Mouse (Mus musculus) liver, adult 2 months (tissue): ENCODE results near the gene Syce2. TPM values are rescaled to one million over a fixed set of nuclear protein-coding genes. Genes with fewer than 3 reads are reported as not detected.

Experiments
- DNase-seq: peaks from one replicate; pipeline ENCODE4 v3.0.0-alpha.2; 2011; ENCODE audit warnings: low read depth, low spot score; ENCODE audit errors: extremely low read depth
- H3K27ac ChIP-seq: fragments of 200-500 bp; replicated peaks from 2 replicates; pipeline ENCODE4 v1.5.1; 2012; ENCODE audit warnings: low read depth, mild to moderate bottlenecking, control low read depth, inconsistent platforms, low read length; ENCODE audit not compliant: insufficient read depth
- H3K27me3 ChIP-seq: fragments of 200-500 bp; 2 replicates; pipeline ENCODE4 v1.6.1; 2012; ENCODE audit warnings: mild to moderate bottlenecking, moderate library complexity, low read length, inconsistent platforms; ENCODE audit not compliant: control insufficient read depth, insufficient read depth
- H3K36me3 ChIP-seq: fragments of 200-500 bp; 2 replicates; pipeline ENCODE4 v1.6.1; 2012; ENCODE audit warnings: low read length, inconsistent platforms; ENCODE audit not compliant: control insufficient read depth, insufficient read depth
- H3K4me1 ChIP-seq: fragments of 200-500 bp; 2 replicates; pipeline ENCODE4 v1.6.1; 2011; ENCODE audit warnings: low read length; ENCODE audit not compliant: control insufficient read depth, insufficient read depth
- H3K4me3 ChIP-seq: fragments of 200-500 bp; 2 replicates; pipeline ENCODE4 v1.5.1; 2011; ENCODE audit warnings: low read depth, mild to moderate bottlenecking, control low read depth, low read length, moderate library complexity; ENCODE audit not compliant: insufficient read depth
- H3K79me2 ChIP-seq: fragments of 200-500 bp; 2 replicates; pipeline ENCODE4 v1.6.1; 2012; ENCODE audit warnings: inconsistent platforms, mild to moderate bottlenecking, low read length, moderate library complexity; ENCODE audit not compliant: control insufficient read depth, insufficient read depth
- H3K9ac ChIP-seq: fragments of 200-500 bp; 2 replicates; pipeline ENCODE4 v1.6.1; 2012; ENCODE audit warnings: low read depth, mild to moderate bottlenecking, control low read depth, inconsistent platforms, low read length
- CTCF ChIP-seq: fragments of 200-500 bp; IDR thresholded peaks from 2 replicates; pipeline ENCODE4 v1.5.1; 2011; ENCODE audit warnings: low read depth, low read length, control low read depth
- POLR2A ChIP-seq: fragments of 200-500 bp; IDR thresholded peaks from 2 replicates; pipeline ENCODE4 v1.6.1; 2011; ENCODE audit warnings: low read length, control low read depth; ENCODE audit not compliant: insufficient read depth; ENCODE audit errors: extremely low read depth
- WGBS: fragments of 180-500 bp; shearing (Covaris S2); methylation state at CpG from one replicate; pipeline ENCODE4 v1.1.7; 2018; 5-methylcytosine and 5-hydroxymethylcytosine counted together
- polyA plus RNA-seq: library from polyadenylated mRNA; depleted of rRNA; stranded (reverse); fragments of >200 nt; gene quantifications from 2 replicates; pipeline ENCODE4 v1.2.3, GENCODE M21; 2012
- total RNA-seq: library from RNA; depleted of rRNA; stranded (reverse); fragments of >200 nt; gene quantifications from 2 replicates; pipeline ENCODE4 v1.2.3, GENCODE M21; 2014

Gene Syce2
- total and polyA plus RNA-seq, 2 experiments = 0.92 to 1.1 TPM

DNA sequence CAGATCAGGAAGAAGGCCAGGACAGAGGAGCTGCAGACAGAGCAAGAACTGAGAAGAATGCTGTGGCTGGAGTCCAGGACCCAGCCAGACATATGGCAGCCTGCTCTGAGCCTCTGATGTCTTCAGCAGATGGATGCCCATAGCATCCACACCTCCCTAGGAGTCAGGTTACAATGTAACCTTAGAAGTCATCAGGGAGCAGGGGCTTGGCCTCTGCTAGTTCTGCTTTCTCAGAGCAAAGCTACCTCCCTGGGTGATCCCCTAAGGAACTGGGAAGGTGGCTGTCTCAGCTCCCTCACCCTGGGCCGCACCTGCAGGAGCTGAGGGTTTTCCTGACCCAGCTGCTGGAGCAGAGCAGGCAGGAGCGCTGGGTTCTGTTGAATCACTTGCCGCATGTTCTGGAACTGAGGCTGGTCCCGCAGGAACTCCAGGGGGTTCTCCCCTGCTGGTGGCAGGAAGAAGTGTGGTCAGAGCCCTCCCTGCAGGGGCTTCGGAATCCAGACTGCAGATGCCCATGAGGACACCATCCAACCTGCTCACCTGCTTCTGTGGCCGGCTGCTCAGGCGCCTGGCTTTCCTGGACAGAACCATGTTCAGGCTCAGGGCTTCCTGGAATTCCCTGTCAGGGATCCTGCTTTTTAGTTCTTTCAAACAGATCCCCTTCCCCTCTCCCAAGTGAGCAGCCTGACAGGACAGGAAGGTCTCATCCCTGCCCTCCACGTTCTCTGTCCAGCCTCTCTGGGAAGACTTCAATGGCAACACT lies 34.6 kb upstream of the Syce2 start:
- Histone ChIP-seq H3K9ac (no peak overlapping the region), H3K27me3 (no peaks in the 10 kb centered on the region), H3K79me2 (peaks cover under 1% of the 10 kb centered on the region; the same call in 1 of the 2 replicates), H3K4me1 (peaks cover 5% of the 10 kb centered on the region; the same call in 1 of the 2 replicates), H3K4me3 (no peak overlapping the region), H3K36me3 (peaks cover 25% of the 10 kb centered on the region; the same call in 1 of the 2 replicates), H3K27ac (no peak overlapping the region)
- 91% methylated on average over 8 of the region's 8 CpGs for WGBS
- TF ChIP-seq CTCF = no peak
- no peak for TF ChIP-seq POLR2A
- no peak for DNase-seq

GRCm38 (mm10) chr8:84837912-84838470 lies 33.9 kb upstream of the Syce2 start:
- no peak for DNase-seq
- WGBS = 94% methylated on average over 15 of the region's 15 CpGs
- peaks cover 32% of the 10 kb centered on the region; the same call in 1 of the 2 replicates for H3K36me3 ChIP-seq
- TF ChIP-seq CTCF (no peak), POLR2A (no peak)
- no peaks in the 10 kb centered on the region for H3K79me2 ChIP-seq
- H3K27me3 ChIP-seq = no peaks in the 10 kb centered on the region
- peaks cover 8% of the 10 kb centered on the region for H3K4me1 ChIP-seq
- H3K9ac ChIP-seq = no peak overlapping the region
- H3K4me3 ChIP-seq = no peak overlapping the region
- no peak overlapping the region for H3K27ac ChIP-seq

DNA sequence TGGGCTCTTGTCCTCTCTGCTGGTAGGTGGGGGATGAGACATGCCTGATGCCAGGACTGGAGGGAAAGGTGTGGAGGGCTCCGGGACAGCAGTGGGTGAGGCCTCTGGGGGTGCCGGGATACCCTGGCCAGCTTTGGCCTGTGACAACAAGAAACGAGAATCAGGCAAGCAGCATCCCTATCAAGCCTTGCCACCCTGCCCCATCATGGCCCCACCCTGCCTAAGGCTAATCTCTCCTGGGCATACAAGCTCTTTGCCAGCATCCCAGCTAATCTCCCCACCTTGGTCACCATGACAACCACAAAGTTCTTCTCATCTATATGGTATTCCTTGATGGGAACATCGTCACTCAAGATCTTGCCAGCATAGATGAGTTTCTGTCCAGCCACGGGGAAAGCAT lies 33.4 kb upstream of the Syce2 start:
- Histone ChIP-seq H3K4me3 (no peak overlapping the region), H3K79me2 (no peaks in the 10 kb centered on the region), H3K4me1 (peaks cover 5% of the 10 kb centered on the region), H3K27me3 (no peaks in the 10 kb centered on the region), H3K9ac (no peak overlapping the region), H3K36me3 (peaks cover 37% of the 10 kb centered on the region), H3K27ac (no peak overlapping the region)
- WGBS = 95% methylated on average over 5 of the region's 5 CpGs
- no peak for TF ChIP-seq POLR2A
- no peak for TF ChIP-seq CTCF
- no peak for DNase-seq

DNA sequence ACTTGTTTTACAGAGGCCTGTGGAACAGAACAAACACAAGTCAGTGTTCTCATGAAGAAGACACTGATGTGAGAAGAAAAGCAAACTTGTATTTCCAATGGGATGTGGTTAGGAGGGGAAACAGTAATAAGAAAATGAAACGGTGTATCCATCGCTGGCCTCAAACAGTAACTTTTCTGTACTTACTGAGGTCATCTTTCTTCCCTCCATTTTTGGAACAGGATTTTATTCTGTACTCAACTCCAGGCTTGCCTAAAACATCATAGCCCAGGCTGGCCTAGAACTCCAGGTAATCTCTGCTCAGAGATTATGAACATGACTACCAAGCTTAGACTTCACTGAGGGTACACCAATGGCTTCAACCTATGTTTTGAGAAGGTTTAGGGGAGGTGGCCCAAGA lies 32.5 kb upstream of the Syce2 start:
- H3K4me1 ChIP-seq = peaks cover 8% of the 10 kb centered on the region
- no peak overlapping the region; the same call in 1 of the 2 replicates for H3K27ac ChIP-seq
- H3K36me3 ChIP-seq = peaks cover 46% of the 10 kb centered on the region
- no peak for DNase-seq
- TF ChIP-seq CTCF (no peak), POLR2A (no peak)
- H3K79me2 ChIP-seq = no peaks in the 10 kb centered on the region
- peak overlapping the region; percentile 14; the same call in 1 of the 2 replicates for H3K9ac ChIP-seq
- H3K4me3 ChIP-seq = peak overlapping the region; percentile 98
- WGBS = 82% methylated on average over 2 of the region's 2 CpGs
- H3K27me3 ChIP-seq = no peaks in the 10 kb centered on the region

DNA sequence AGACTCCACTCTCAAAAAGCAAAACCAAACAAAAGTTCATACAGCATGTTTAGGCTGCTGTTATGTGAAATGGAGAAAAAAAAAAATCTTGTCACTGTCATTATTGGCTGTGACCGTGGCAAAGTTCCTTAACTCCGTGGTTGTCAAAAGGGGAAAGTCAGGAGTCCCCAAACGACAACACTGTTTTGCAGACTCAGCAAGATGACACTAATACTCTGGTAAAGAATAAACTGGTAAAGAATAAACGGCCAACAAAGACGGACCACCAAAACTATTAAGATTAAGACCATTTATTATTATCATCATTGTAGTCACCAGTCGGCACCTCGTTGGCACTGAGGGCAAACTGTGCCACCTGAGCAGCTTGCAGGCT lies 32.0 kb upstream of the Syce2 start:
- WGBS = 0% methylated on average over 7 of the region's 7 CpGs
- no peak for DNase-seq
- peak overlapping the region; percentile 93 for H3K9ac ChIP-seq
- peak overlapping the region; percentile 98 for H3K4me3 ChIP-seq
- no peak for TF ChIP-seq POLR2A
- TF ChIP-seq CTCF = no peak
- peak overlapping the region; percentile 50 for H3K27ac ChIP-seq
- peaks cover 13% of the 10 kb centered on the region for H3K4me1 ChIP-seq
- no peaks in the 10 kb centered on the region for H3K79me2 ChIP-seq
- peaks cover 48% of the 10 kb centered on the region for H3K36me3 ChIP-seq
- H3K27me3 ChIP-seq = no peaks in the 10 kb centered on the region
